Mouse (Mus musculus): Measurements from ENCODE around the gene Nrxn3. TPM values are rescaled to one million over a fixed set of nuclear protein-coding genes. Genes with fewer than 3 reads are reported as not detected.

The Nrxn3 gene
- polyA plus RNA-seq, 1 experiment, result 0.09 TPM

DNA sequence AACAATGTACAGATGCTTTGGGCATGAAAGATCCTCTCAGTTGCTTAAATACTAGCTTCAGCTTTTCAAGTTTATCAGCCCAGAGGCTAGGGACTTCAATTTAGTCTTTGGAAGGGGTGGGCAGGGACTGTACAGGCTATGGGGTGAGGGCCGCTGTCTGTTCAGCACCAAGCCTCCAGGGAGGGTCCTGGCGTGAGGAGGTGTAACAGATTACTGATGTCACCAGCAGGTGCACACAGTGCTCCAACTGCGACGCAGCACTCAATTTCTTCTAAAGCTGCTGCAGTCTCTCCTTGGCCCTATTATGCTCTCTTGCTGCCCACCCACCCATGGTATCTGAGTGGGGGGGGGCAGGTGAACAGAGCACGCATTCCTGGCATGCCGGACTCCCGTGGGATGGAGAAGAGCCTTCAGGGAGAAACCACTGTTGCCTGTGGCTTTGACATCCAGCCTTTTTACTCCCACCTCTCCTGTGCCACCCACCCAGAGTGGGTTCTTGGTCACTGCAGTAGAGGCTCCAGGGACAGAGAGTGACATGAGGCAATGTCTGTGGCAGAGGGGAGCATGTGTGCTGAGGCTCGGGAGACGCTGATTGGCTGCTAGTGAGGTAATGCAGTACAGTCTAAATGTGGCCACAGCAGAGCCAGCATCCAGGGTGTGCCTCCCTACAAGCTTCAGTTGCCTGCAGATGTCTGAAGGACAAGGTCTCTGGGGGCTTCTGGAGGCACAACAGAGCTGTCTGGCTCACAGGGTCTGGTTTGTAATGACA, 406.6 kb downstream of the Nrxn3 start:
- Histone ChIP-seq H3K36me3 (replicated peaks; ENCODE audit: low read length) (no peaks in the 10 kb centered on the region), H3K4me1 (no peaks in the 10 kb centered on the region), H3K4me3 (replicated peaks) (peak overlapping the region; percentile 35), H3K27me3 (replicated peaks) (no peaks in the 10 kb centered on the region), H3K9me3 (0 out of 2 replicates have a peak, but pooled peaks cover 9% of the 10 kb centered on the region)
- TF ChIP-seq GATA1 (IDR thresholded peaks at IDR 0.05; ENCODE audit: borderline replicate concordance, low read length), result no peak
- TF ChIP-seq FLI1 (IDR thresholded peaks at IDR 0.05; ENCODE audit: low read length), result no peak

- Histone ChIP-seq H3K4me1 (no peaks in the 10 kb centered on the region), H3K36me3 (replicated peaks; ENCODE audit: low read length) (no peaks in the 10 kb centered on the region), H3K9me3 (0 out of 2 replicates have a peak, but pooled peaks cover 3% of the 10 kb centered on the region), H3K4me3 (replicated peaks) (no peak overlapping the region), H3K27me3 (replicated peaks) (no peaks in the 10 kb centered on the region)
- TF ChIP-seq GATA1 (IDR thresholded peaks at IDR 0.05; ENCODE audit: borderline replicate concordance, low read length), result no peak
- TF ChIP-seq FLI1 (IDR thresholded peaks at IDR 0.05; ENCODE audit: low read length), result no peak
Measured at GRCm38 (mm10) chr12:89134333-89134732, 411.7 kb downstream of the Nrxn3 start.

DNA sequence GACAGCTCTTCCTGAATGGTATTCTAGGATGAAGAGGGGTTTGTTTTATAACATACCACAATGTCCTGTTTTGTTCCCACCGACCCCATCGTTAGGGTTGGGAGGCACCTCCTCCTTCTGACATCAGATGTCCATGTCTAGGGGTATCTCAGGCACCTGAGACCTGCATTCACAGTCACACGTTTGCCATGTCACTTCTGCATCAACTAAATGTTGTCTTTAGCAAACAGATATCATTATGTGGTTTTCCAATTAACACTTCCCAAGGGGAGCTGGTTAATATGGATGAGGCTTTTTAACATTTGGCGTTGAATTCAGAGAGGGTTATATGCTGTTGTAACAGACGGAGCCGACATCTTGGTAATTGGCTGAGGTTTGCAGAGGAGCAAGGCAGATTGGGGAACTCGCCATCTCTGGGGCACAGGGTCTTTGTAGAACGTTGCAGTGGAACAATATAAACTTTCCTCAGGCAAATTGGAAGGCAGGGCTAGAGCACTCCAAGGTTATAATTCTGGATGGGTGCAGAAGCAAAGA, 412.2 kb downstream of the Nrxn3 start:
- Histone ChIP-seq H3K36me3 (replicated peaks; ENCODE audit: low read length) (no peaks in the 10 kb centered on the region), H3K4me1 (no peaks in the 10 kb centered on the region), H3K9me3 (no peaks in the 10 kb centered on the region), H3K27me3 (replicated peaks) (no peaks in the 10 kb centered on the region), H3K4me3 (replicated peaks) (no peak overlapping the region)
- no peak for TF ChIP-seq GATA1 (IDR thresholded peaks at IDR 0.05; ENCODE audit: borderline replicate concordance, low read length)
- TF ChIP-seq FLI1 (IDR thresholded peaks at IDR 0.05; ENCODE audit: low read length), result no peak

DNA sequence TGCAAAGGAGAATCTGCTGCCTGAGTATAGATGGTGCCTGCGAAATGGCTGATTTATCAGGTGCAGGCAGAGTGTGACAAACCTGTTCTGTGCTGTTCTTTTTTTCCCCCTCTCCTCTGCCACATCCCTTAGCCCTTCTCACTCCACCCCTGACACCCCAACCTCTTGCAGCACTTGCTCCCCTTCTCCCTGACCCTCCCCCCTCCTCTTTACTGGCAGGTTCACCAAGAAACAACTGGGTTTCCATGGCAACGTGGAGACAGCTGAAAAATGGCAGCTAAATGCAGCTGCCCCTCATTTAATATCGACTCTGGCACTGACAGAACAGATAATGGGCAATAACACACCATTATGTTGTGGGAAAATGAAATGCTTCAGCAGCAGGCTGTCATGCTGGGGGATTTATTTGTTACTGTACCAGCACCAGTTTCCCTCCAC, 426.3 kb downstream of the Nrxn3 start:
- TF ChIP-seq GATA1 (IDR thresholded peaks at IDR 0.05; ENCODE audit: borderline replicate concordance, low read length) (no peak), FLI1 (IDR thresholded peaks at IDR 0.05; ENCODE audit: low read length) (no peak)

GRCm38 (mm10) chr12:89149455-89149854, 426.8 kb downstream of the Nrxn3 start:
- Histone ChIP-seq H3K27me3 (replicated peaks) (no peaks in the 10 kb centered on the region), H3K9me3 (0 out of 2 replicates have a peak, but pooled peaks cover 3% of the 10 kb centered on the region), H3K36me3 (replicated peaks; ENCODE audit: low read length) (no peaks in the 10 kb centered on the region), H3K4me1 (no peaks in the 10 kb centered on the region), H3K4me3 (replicated peaks) (no peak overlapping the region)
- TF ChIP-seq GATA1 (IDR thresholded peaks at IDR 0.05; ENCODE audit: borderline replicate concordance, low read length) (no peak), FLI1 (IDR thresholded peaks at IDR 0.05; ENCODE audit: low read length) (no peak)

More for the DNA sequence above, 426.3 kb downstream of the Nrxn3 start:
- no peak overlapping the region for H3K4me3 ChIP-seq (replicated peaks)
- no peaks in the 10 kb centered on the region for H3K27me3 ChIP-seq (replicated peaks)
- H3K4me1 ChIP-seq, result no peaks in the 10 kb centered on the region
- no peaks in the 10 kb centered on the region for H3K36me3 ChIP-seq (replicated peaks; ENCODE audit: low read length)
- H3K9me3 ChIP-seq, result 0 out of 2 replicates have a peak, but pooled peaks cover 3% of the 10 kb centered on the region

- Histone ChIP-seq H3K27me3 (replicated peaks) (no peaks in the 10 kb centered on the region), H3K4me3 (replicated peaks) (no peak overlapping the region)
- TF ChIP-seq GATA1 (IDR thresholded peaks at IDR 0.05; ENCODE audit: borderline replicate concordance, low read length), result no peak
- TF ChIP-seq FLI1 (IDR thresholded peaks at IDR 0.05; ENCODE audit: low read length), result no peak
Measured at GRCm38 (mm10) chr12:89156086-89156757, 433.5 kb downstream of the Nrxn3 start.

GRCm38 (mm10) chr12:89159353-89159752, 436.7 kb downstream of the Nrxn3 start:
- TF ChIP-seq FLI1 (IDR thresholded peaks at IDR 0.05; ENCODE audit: low read length), result no peak
- TF ChIP-seq GATA1 (IDR thresholded peaks at IDR 0.05; ENCODE audit: borderline replicate concordance, low read length), result no peak
- Histone ChIP-seq H3K4me3 (replicated peaks) (no peak overlapping the region), H3K4me1 (no peaks in the 10 kb centered on the region), H3K27me3 (replicated peaks) (no peaks in the 10 kb centered on the region), H3K9me3 (peaks cover 5% of the 10 kb centered on the region), H3K36me3 (replicated peaks; ENCODE audit: low read length) (no peaks in the 10 kb centered on the region)

More at GRCm38 (mm10) chr12:89156086-89156757, 433.5 kb downstream of the Nrxn3 start:
- Histone ChIP-seq H3K9me3 (peaks cover 5% of the 10 kb centered on the region), H3K4me1 (no peaks in the 10 kb centered on the region), H3K36me3 (replicated peaks; ENCODE audit: low read length) (no peaks in the 10 kb centered on the region)

DNA sequence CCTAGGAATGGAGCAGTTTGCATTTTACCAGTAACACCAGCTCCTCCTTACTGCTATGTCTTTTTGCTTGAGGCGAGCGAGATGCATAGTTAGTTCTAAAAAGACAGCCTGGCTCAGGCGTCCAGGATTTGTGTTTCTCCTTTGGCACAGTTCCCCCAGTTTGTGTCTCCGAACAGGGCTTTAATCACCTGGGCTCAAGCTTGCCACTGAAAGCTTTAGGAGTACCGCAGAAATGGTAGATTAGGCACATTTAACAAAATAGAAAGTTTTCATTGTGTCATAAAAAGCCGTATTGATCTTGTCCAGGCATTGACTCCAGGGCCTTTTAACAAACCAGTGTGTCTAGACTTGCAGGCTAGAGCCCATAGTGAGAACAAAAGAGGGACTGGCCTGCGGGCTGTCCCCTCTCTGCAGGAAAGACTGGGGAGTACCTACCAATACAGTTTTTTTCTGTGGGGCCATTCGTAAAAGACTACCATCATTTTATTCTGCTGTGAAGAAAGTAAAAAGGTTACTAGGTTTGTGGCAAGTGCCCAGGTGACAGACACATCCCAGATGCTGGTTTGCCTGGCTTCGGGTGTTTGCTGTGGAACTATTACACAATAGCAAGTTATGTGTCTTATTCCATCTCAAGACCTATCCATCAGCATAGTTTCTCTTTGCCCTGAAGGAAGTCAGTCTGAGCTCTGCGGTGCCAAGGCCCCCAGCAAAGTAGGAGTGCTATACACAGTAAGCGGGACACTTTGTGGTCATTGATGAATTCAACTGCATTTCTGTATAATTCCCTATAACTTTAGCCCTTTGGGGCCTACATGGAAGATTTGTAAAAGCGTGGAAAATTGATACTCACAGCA, 451.9 kb downstream of the Nrxn3 start:
- Histone ChIP-seq H3K9me3 (0 out of 2 replicates have a peak, but pooled peaks cover 12% of the 10 kb centered on the region), H3K4me3 (replicated peaks) (no peak overlapping the region), H3K27me3 (replicated peaks) (no peaks in the 10 kb centered on the region), H3K4me1 (peaks cover 6% of the 10 kb centered on the region), H3K36me3 (replicated peaks; ENCODE audit: low read length) (no peaks in the 10 kb centered on the region)
- TF ChIP-seq GATA1 (IDR thresholded peaks at IDR 0.05; ENCODE audit: borderline replicate concordance, low read length) (no peak), FLI1 (IDR thresholded peaks at IDR 0.05; ENCODE audit: low read length) (no peak)
